Mouse (Mus musculus) ES-E14 (cell line): ENCODE data around the gene Tssk6. TPM values are rescaled to one million over a fixed set of nuclear protein-coding genes. Genes with fewer than 3 reads are reported as not detected.
A peak's percentile ranks its signal among the peaks of the same experiment; 100 is the strongest.

Source experiments
- DNase-seq: peaks from one replicate; pipeline ENCODE4 v3.0.0-alpha.2; 2013; ENCODE audit warnings: low read depth, low spot score
- H3K27ac ChIP-seq: 2 replicates; pipeline ENCODE4 v1.5.1; 2012; ENCODE audit warnings: low read depth, mild to moderate bottlenecking, low read length, moderate library complexity, mixed read lengths; ENCODE audit not compliant: poor library complexity, insufficient read depth, severe bottlenecking
- H3K36me3 ChIP-seq: 2 replicates; pipeline ENCODE4 v1.6.1; 2012; ENCODE audit warnings: mild to moderate bottlenecking, low read length, moderate library complexity, mixed read lengths; ENCODE audit not compliant: control insufficient read depth, poor library complexity, insufficient read depth, severe bottlenecking
- H3K4me1 ChIP-seq, 2 experiments: fragments of 150-350 bp in 1 of 2; sonication (generic) in 1 of 2; 2 replicates each; pipeline ENCODE4 v1.6.1; 2012; ENCODE audit warnings: low read length in 2 of 2, mild to moderate bottlenecking in 1 of 2, mixed read lengths in 1 of 2; ENCODE audit not compliant: control insufficient read depth in 2 of 2, insufficient read depth in 2 of 2, poor library complexity in 1 of 2
- H3K4me3 ChIP-seq, 2 experiments: fragments of 150-350 bp in 1 of 2; sonication (generic) in 1 of 2; 2 replicates each; pipeline ENCODE4 v1.5.1; 2012; ENCODE audit warnings: low read length in 2 of 2, low read depth in 1 of 2, mild to moderate bottlenecking in 1 of 2, mixed read lengths in 1 of 2; ENCODE audit not compliant: insufficient read depth in 1 of 2, poor library complexity in 1 of 2, severe bottlenecking in 1 of 2
- H3K9ac ChIP-seq: 2 replicates; pipeline ENCODE4 v1.6.1; 2012; ENCODE audit warnings: low read depth, mild to moderate bottlenecking, low read length, mixed read lengths; ENCODE audit not compliant: poor library complexity, insufficient read depth, severe bottlenecking
- H3K9me3 ChIP-seq: fragments of 150-350 bp; sonication (generic); 2 replicates; pipeline ENCODE4 v1.6.1; 2012; ENCODE audit warnings: low read depth, mild to moderate bottlenecking, low read length; ENCODE audit not compliant: control insufficient read depth, insufficient read depth
- CHD2 ChIP-seq: IDR thresholded peaks from 2 replicates; pipeline ENCODE4 v1.6.1; 2014; ENCODE audit warnings: mild to moderate bottlenecking, low read depth, low read length, inconsistent platforms
- HCFC1 ChIP-seq: IDR thresholded peaks from 2 replicates; pipeline ENCODE4 v1.6.1; 2012; ENCODE audit warnings: low read length, inconsistent platforms, borderline replicate concordance; ENCODE audit not compliant: insufficient read depth
- MAFK ChIP-seq: IDR thresholded peaks from 2 replicates; pipeline ENCODE4 v1.6.1; 2014; ENCODE audit warnings: mild to moderate bottlenecking, low read depth, low read length, inconsistent platforms; ENCODE audit not compliant: insufficient read depth
- ZC3H11A ChIP-seq: IDR thresholded peaks from 2 replicates; pipeline ENCODE4 v1.6.1; 2012; ENCODE audit warnings: low read depth, mild to moderate bottlenecking, inconsistent platforms, low read length, borderline replicate concordance
- ZNF384 ChIP-seq: IDR thresholded peaks from 2 replicates; pipeline ENCODE4 v1.6.1; 2012; ENCODE audit warnings: low read depth, low read length, inconsistent platforms
- in situ Hi-C, 2 experiments: fragments of 600-800 bp; cut with MboI; formaldehyde crosslinking; loops; one replicate each; pipeline ENCODE4 v1.15.1; 2025; ENCODE audit warnings: low sequenced_read_pairs in 2 of 2, inconsistent platforms in 1 of 2; ENCODE audit not compliant: unreplicated experiment in 2 of 2
- total RNA-seq: library from RNA; depleted of rRNA; stranded (reverse); fragments of 300-350 nt; gene quantifications from 2 replicates; pipeline ENCODE4 v1.2.3, GENCODE M21; 2012; rRNA removed

The Tssk6 gene
- total RNA-seq, result 2.5 and 4.0 TPM in 2 replicates

GRCm38 (mm10) chr8:69902163-69903062 lies at the start of gene Tssk6, which contains the start of the genes Ndufa13 and Yjefn3:
Gene Tssk6, plus strand, starts transcription at chr8:69902184.
Gene Ndufa13, minus strand, starts transcription at chr8:69902558.
Gene Yjefn3, minus strand, starts transcription at chr8:69902712.
- H3K9ac ChIP-seq, result peak within 1 kb of the TSS; percentile 92
- H3K4me1 ChIP-seq, result peaks cover 0 to 16% of the 10 kb centered on the region in 2 experiments; a peak in 2 of 4 replicates
- DNase-seq, result no peak
- H3K9me3 ChIP-seq, result no peaks in the 10 kb centered on the region
- peak within 1 kb of the TSS; percentile 72 to 87 for H3K4me3 ChIP-seq
- peaks cover 5% of the 10 kb centered on the region for H3K36me3 ChIP-seq
- H3K27ac ChIP-seq, result peak within 1 kb of the TSS; percentile 64
- TF ChIP-seq HCFC1, result no peak
- no peak for TF ChIP-seq ZC3H11A
- TF ChIP-seq ZNF384, result no peak
- TF ChIP-seq MAFK, result no peak
- TF ChIP-seq CHD2, result no peak
- in situ Hi-C loops, result no loop called here

DNA sequence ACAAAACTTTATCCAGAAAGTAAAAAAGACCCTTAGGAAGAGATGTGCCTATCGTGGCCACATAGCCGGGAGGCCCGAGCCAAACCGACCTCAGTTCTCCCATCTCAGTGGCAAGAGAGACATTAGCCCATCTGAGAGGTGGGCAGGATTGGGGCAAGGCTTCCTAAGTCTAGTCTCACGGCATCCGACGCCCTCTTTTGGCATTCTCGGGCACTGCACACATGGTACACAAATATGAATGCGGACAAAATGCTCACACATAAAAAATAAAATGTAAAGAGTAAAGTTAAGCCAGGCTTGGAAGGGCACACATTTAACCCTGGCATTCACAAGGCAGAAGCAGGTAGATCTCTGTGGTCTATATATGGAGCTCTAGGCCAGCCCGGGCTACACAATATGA lies 48.1 kb upstream of the Tssk6 start:
- TF ChIP-seq ZNF384 (no peak), HCFC1 (no peak), CHD2 (no peak), ZC3H11A (no peak), MAFK (no peak)
- H3K27ac ChIP-seq, result no peak overlapping the region
- H3K9me3 ChIP-seq, result no peaks in the 10 kb centered on the region
- no peak overlapping the region for H3K9ac ChIP-seq
- in situ Hi-C loops, result no loop called here
- DNase-seq, result no peak
- no peaks in the 10 kb centered on the region for H3K36me3 ChIP-seq
- no peak overlapping the region for H3K4me3 ChIP-seq
- peaks cover 7 to 11% of the 10 kb centered on the region in 2 experiments for H3K4me1 ChIP-seq

GRCm38 (mm10) chr8:69860807-69861206 lies 41.2 kb upstream of the Tssk6 start:
- H3K4me1 ChIP-seq, result peaks cover 0 to 2% of the 10 kb centered on the region in 2 experiments; a peak in 1 of 4 replicates
- no peak for TF ChIP-seq ZC3H11A
- TF ChIP-seq HCFC1, result no peak
- TF ChIP-seq CHD2, result no peak
- no peak for TF ChIP-seq ZNF384
- no peak for TF ChIP-seq MAFK
- in situ Hi-C loops, result no loop called here
- DNase-seq, result no peak
- H3K36me3 ChIP-seq, result no peaks in the 10 kb centered on the region
- no peak overlapping the region for H3K27ac ChIP-seq
- no peak overlapping the region for H3K9ac ChIP-seq
- no peak overlapping the region for H3K4me3 ChIP-seq
- no peaks in the 10 kb centered on the region for H3K9me3 ChIP-seq

GRCm38 (mm10) chr8:69861251-69861650 lies 40.7 kb upstream of the Tssk6 start:
- H3K36me3 ChIP-seq, result no peaks in the 10 kb centered on the region
- peaks cover 0 to 2% of the 10 kb centered on the region in 2 experiments; a peak in 1 of 4 replicates for H3K4me1 ChIP-seq
- no peak overlapping the region for H3K4me3 ChIP-seq
- in situ Hi-C loops, result no loop called here
- H3K9ac ChIP-seq, result no peak overlapping the region
- TF ChIP-seq ZC3H11A (no peak), HCFC1 (no peak), CHD2 (no peak), MAFK (no peak), ZNF384 (no peak)
- no peak overlapping the region for H3K27ac ChIP-seq
- no peaks in the 10 kb centered on the region for H3K9me3 ChIP-seq
- no peak for DNase-seq
